Mouse (Mus musculus) heart, postnatal 0 days (tissue): ENCODE data around the gene Adam22.

Experiments used
- CTCF ChIP-seq: IDR thresholded peaks from 2 replicates; pipeline ENCODE4 v1.5.1; 2016; ENCODE audit warnings: antibody characterized with exemption, control low read depth, low read depth
- EP300 ChIP-seq: IDR thresholded peaks from 2 replicates; pipeline ENCODE4 v1.6.1; 2016; ENCODE audit warnings: antibody characterized with exemption, low read depth

- TF ChIP-seq CTCF (no peak), EP300 (no peak)
Observed at GRCm38 (mm10) chr5:8366771-8367613, 968 bp downstream of the Adam22 start.
